Mouse (Mus musculus): ENCODE data around the gene Gm42742.

Gene Gm42742

DNA sequence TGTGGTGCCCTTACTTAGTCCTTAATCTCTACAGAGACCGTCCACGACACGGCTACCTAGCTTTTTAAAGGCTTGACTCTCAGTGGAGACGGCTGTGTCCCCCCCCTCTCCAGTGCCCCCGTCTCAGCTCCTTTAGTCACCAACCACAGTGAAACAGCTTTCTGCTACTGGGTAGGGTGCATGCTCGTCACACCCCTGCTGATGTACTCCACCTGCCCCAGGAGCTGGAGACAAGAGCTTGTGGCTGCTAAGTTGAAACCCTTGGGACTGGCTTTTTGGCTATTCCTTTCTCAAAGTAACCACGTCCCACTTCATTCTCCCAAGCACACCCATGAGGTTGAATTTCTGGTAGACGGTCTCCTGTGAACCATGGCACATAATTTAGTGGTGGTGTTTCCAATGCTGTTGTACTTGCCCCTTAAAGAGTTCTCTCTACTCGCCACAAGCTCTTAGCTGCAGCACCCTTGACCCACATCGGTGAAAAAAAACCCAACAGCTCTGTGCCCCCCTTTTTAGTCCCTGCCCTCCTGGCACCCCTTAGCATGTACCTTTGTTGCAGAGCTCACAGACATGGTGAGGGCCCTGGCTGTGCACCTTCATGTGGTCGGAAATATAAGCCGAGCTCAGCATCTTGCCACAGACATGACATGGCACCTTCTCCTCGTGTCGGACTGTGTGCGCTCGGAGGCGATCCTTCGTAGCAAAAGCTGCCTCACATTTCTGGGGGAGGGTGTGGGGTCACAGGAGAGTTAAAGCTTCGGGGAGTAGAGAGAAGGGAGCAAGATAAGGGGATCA is 3.2 kb upstream of the Gm42742 start:
- CTCF ChIA-PET: interaction anchor here in 2 of 4 experiments (0.7 to 4.5 kb wide), 4 partner anchors 8 to 262 kb away, joined by 3 to 44 read pairs (median 6); partner anchors contain the start of genes Pagr1a (in 1 of the 2) and Pagr1b (in 1 of the 2)
- POLR2A ChIA-PET: interaction anchor here in 3 of 4 experiments (0.5 to 7.5 kb wide), 33 partner anchors 9 to 242 kb away, joined by 3 to 280 read pairs (median 4); partner anchors contain the start of genes Kif22 (in 3 of the 3), Fam57b (in 2 of the 3), Mvp (in 2 of the 3) and Pagr1a (in 2 of the 3)

DNA sequence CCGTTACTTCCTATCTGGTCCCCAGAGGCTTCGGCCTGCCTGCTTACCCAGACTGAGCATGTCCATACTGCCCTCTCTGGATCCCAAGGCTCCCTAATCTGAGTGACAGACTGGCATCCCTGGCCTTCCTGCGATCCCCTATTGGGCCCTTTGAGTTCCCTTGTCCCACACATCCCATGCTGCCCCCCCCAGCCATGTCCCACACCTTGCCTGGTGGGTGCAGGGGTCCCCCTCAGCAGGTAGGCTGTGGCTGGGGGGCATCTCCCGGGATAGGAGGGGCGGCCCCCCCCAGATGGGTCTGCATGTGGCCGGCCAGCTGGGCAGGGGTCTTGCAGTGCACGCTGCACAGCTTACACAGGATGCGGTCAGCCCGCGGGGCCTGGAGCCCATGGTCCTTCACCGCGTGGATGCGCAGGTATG is 2.4 kb upstream of the Gm42742 start:
- ChIA-PET POLR2A (interaction anchor here in 2 of 4 experiments (0.7 to 7.5 kb wide), 13 partner anchors 8 to 238 kb away, joined by 3 to 280 read pairs (median 14); partner anchors contain the start of genes Fam57b (in 2 of the 2), Kif22 (in 2 of the 2), Mvp (in 2 of the 2) and Pagr1a (in 2 of the 2)), CTCF (interaction anchor here in 2 of 4 experiments (0.5 to 0.6 kb wide), 2 partner anchors 60 to 80 kb away, joined by 4 read pairs; no protein-coding TSS in a partner anchor)

DNA sequence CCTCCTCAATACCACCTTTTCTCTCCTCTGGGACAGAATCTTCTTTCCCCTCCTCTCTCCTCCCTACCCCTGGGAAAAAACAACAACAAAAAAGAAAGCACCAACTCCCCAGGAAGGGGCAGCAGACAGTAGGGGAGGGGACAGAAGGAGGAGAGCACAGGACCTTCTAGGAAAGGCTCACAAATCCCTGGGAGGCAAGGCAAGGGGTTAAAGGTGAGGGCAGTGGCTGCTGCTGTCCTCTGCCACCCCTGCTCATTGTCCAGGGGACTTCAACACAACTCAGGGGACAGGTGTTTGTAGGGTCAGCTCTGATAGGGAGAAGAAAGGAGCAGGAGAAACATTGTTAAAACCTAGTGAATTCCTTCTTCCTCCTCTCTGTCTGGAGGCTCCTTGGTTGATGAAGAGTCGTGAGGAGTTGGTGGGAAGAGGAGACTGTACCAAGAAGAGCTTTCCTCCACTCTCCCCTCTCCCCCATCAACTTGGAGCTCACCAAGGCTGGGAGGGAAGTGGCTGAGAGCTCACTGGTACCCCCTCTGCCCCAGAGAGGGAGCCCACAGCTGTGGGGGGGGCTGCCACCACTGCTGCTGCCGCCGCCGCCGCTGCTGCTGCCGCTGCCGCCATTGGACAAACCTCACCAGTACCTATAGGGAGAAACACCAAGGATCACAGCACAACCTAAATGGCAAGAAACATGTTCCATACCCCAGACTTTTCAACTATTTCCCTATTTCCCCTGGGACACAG is 1.8 kb upstream of the Gm42742 start:
- ChIA-PET CTCF (interaction anchor here in 2 of 4 experiments (0.5 to 0.6 kb wide), 2 partner anchors 61 to 81 kb away, joined by 4 read pairs; no protein-coding TSS in a partner anchor), POLR2A (interaction anchor here in 3 of 4 experiments (1.0 to 7.5 kb wide), 12 partner anchors 8 to 229 kb away, joined by 3 to 280 read pairs (median 4); partner anchors contain the start of genes Mvp (in 2 of the 3), Pagr1a (in 2 of the 3) and Pagr1b (in 2 of the 3))

DNA sequence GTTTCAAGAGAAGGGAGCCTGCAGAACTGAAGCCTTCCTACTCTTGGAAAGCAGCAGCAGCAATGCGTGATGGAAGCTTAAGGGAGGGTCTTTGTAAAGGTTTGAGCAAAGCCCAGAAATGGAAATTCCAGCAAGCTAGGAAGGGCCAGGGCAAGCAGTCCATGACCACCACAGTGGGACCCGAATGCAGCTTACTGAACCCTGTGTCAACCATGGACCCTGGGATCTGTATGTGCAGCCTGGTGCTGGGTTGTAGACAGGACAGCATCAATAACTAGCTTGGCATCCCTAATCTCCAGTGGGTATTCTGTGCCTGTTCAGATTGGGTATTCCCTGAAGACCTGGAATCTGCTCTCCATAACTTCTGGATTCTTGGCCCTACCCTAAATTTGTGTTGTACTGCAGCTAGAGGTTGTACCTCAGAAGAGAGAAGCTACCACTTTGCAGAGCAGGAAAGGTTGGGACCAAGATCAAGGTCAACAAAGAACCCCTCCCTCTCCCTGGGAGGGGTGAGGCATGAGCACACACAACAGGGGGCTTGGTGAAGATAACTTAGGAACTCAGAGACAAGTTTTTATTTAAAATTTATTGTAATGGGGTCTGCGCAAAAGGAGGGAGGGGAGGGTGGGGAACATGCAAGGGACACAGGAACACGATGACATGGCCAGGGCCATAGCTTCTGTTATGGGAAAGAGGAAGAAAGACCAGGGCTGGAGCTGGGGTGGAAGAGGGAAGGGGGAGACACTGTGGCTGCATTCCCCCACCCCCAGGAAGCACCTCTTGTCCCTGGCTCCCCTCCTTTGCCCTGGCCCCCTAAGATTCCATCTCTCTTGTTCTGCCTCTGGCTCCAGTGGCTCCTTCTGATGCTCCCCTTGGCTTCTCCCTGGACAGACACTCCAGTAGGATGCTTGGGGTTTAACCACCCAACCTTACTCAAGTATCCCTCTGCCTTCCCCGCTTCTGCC is 948 bp upstream of the Gm42742 start:
- CTCF ChIA-PET: interaction anchor here in 1 of 4 experiments (0.8 kb wide), 1 partner anchor 329 kb away, joined by 3 read pairs; no protein-coding TSS in a partner anchor
- POLR2A ChIA-PET: interaction anchor here in 3 of 4 experiments (0.7 to 7.5 kb wide), 25 partner anchors 8 to 235 kb away, joined by 3 to 280 read pairs (median 4); partner anchors contain the start of genes AI467606 (in 1 of the 3), Cd2bp2 (in 1 of the 3), Fam57b (in 1 of the 3) and Hirip3 (in 1 of the 3)

DNA sequence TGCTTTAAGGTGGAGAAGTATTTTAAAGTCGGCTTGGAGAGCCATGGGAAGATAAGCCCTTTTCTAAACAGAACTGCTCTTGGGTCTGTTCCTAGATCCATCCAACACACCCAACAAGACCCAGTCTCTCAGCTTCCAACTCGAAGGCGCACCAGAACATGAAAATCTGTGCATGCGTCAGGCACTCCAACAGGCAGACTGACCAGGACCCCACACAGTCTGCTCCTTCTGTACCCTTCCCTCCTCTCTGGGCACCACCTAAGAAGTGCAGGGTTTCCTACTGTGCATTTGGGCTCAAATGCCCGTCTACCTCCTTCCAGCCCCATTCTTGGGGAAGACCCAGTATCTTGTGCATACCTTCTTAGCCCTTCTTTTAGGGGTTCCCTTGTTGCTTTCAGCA is 406 bp downstream of the Gm42742 start:
- ChIA-PET CTCF (interaction anchor here in 1 of 4 experiments (0.5 to 1.6 kb wide), 2 partner anchors 11 to 58 kb away, joined by 3 read pairs; no protein-coding TSS in a partner anchor), POLR2A (interaction anchor here in 3 of 4 experiments (1.1 to 3.1 kb wide), 8 partner anchors 9 to 222 kb away, joined by 3 to 15 read pairs (median 10); partner anchors contain the start of genes AI467606 (in 1 of the 3), Fam57b (in 1 of the 3) and Kif22 (in 1 of the 3))

DNA sequence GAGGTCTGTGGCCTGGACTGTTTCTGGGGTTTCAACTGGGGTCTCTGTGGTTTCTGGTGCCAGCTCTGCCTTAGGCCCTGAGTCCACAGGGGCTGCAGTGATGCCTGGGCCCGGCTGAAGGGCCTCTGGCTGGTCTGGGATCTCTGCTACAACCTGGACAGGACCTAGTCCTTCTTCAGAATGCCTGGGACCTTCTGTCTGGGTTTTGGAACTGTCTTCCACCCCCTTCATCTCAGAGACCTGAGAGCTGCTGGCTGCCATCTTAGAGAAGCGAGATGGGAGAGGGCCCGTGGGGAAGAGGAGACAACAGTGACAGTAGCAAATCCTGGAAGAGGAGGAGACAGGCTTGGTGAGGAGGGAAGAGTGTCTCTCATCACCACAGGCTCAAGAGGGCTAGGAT is 866 bp downstream of the Gm42742 start:
- ChIA-PET CTCF (interaction anchor here in 1 of 4 experiments (1.6 kb wide), 1 partner anchor 11 kb away, joined by 3 read pairs; no protein-coding TSS in a partner anchor), POLR2A (interaction anchor here in 2 of 4 experiments (1.2 to 3.1 kb wide), 4 partner anchors 11 to 222 kb away, joined by 4 to 15 read pairs (median 10); partner anchors contain the start of genes Fam57b (in 1 of the 2) and Kif22 (in 1 of the 2))

DNA sequence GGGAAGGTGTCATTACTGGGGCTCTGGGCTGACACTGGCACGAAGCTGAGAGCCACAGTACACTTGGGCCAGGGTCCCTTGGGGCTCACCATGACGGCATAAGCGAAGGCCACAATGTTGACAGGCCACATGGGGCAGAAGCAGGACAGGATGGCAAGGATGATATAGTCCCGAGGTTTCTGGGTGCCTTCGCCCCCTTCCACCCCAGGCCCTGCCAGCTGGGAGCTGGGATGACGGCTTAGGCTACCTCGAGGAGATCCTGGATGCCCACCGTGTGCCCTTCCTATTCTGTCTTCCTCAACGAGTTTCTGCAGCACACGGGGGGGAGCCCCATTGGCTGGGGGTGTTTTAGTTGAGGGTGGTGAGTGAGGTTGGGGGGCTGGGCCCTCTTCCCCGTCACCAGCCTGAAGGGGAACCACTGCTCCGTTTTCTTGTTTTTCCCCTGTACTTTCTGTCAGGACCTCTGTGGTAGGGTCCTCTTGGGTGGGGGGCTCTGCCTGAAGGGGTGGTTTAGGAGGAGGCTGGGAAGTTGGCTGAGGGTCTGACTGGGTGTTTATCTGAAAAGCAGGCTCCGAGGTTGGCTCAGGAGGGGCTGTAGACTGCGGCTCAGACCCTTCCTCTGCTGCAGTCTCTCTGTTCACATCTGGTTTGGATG is 1.5 kb downstream of the Gm42742 start:
- POLR2A ChIA-PET: interaction anchor here in 3 of 4 experiments (0.6 to 3.1 kb wide), 5 partner anchors 11 to 71 kb away, joined by 3 to 10 read pairs (median 4); partner anchors contain the start of gene Kif22 (in 1 of the 3)
- CTCF ChIA-PET: interaction anchor here in 1 of 4 experiments (1.6 kb wide), 1 partner anchor 10 kb away, joined by 3 read pairs; no protein-coding TSS in a partner anchor

DNA sequence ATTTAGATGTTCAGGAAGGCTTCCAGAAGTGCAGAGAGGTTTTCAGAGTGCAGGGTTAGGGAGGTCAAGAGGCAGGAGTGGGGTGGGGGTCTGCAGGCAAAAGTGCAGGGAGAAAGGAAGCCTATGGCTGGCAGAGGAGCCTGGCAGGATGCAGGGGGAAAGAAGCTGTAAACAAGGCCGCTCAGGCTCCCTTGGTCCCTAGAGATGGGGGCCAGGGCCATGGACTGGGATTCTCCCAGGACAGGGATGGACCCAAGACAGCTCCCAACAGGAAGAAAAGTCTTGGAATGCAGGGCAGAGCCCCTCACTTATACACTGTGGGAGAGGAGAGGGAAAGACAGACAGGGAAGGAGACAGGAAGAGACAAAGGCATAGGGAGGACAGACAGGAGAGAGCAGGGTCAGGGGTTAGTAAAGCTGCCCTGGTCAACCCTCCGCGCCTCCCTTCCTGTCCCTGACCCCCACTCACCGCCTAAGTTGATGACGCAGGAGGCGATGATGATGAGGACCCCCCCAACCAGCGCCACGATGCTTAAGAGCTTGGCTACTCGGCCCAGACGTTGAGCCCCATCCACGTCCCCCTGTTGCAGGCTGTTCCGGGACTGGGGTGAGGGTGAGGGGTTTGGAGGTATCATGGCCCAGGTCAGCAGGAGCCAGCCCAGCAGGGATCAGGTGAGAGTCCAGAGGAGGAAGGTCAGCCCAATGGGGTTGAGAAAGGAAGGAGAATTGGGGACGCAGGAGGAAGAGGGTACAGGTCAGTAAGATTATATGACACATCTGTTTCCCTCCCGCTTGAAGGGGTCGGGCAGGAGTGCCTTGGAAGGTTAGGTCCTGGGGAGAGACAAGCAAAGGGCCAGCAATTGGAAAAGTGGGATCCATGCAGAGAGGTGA is 2.2 kb downstream of the Gm42742 start:
- CTCF ChIA-PET: no interaction called here
- POLR2A ChIA-PET: interaction anchor here in 3 of 4 experiments (0.6 to 13.6 kb wide), 7 partner anchors 6 to 172 kb away, joined by 3 to 280 read pairs (median 6); partner anchors contain the start of genes Maz (in 3 of the 3) and Prrt2 (in 1 of the 3)

DNA sequence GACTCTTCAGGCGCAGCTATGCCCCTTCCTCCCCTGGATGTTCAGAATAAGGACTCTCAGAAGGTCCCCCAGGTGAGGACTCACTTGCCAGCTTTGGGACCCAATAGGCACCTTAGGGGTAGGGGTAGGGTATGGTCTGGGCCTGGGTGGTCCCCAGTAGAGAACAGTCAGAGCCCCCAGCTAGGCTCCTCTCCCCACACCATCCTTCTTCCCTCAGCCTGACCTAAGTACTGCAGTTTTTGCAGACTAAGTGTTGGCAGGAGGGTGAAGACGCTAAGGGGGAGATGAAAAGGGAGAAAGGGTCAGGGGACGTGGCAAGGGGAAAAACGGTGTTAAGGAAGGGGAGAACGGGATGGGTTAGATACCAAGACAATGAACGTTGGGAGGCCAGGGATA is 2.9 kb downstream of the Gm42742 start:
- POLR2A ChIA-PET: interaction anchor here (0.6 to 13.6 kb wide), 22 partner anchors 7 to 1561 kb away, joined by 3 to 280 read pairs (median 4); partner anchors contain the start of genes Maz (in 4 of the 4), Cd2bp2 (in 1 of the 4), Fam57b (in 1 of the 4) and Kat8 (in 1 of the 4)
- CTCF ChIA-PET: interaction anchor here in 3 of 4 experiments (0.7 to 3.0 kb wide), 9 partner anchors 8 to 543 kb away, joined by 3 to 44 read pairs (median 4); partner anchors contain the start of genes Maz (in 1 of the 3) and Sh2b1 (in 1 of the 3)

DNA sequence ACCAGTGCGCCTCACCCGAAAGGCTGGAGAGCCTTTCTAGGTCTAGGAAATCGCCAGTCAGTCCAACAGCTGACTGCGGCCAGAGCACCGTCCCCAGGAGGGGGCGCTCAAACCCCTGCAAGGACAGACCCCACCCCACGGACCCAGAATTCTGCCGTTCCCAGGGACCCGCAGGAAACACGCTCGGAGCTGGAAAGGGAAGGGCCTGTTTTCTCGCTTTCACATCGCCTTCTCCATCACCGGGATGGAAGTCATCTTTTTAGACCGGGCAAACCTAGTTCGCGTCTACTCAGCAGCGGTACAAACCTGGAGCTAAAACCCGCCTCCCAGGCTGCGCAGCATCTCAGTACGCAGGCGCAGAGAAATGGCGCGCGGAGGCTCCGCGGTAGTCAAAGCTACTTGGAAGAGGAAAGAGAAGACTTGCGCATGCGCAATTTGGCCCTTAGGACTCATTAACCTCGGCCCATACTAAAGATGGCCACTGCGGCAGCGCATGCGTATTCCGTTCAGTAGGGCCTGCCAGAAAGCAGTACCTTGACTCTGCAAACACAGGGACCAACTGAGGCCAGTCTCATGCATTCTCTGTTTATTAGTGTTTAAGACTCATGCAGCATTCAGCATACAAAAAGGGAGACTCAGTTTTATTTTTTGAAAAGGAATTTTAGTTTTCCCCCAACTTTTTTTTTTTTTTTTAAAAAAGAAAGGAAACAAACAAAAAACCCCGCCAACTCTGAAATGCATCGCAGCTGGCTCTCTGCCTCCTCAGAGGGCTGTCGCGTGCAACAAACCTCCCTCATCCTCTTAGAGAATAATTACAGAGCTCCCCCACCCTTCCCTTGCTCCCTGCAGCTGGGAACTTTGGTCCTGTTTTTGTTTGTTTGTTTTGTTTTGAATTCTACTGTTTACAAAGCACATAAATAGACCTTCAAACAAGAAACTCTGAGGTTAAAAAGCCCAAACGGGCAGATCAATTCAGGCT is 3.6 kb downstream of the Gm42742 start, which contains the start of gene Pagr1a:
TSS of gene Pagr1a (minus strand) at position 382 of the 979 bp plus-strand sequence.
- CTCF ChIA-PET: interaction anchor here (0.6 to 3.0 kb wide), 46 partner anchors 8 to 589 kb away, joined by 3 to 44 read pairs (median 4); partner anchors contain the start of genes Maz (in 4 of the 4), Kif22 (in 2 of the 4), AI467606 (in 1 of the 4) and Sh2b1 (in 1 of the 4)
- POLR2A ChIA-PET: interaction anchor here (0.6 to 13.6 kb wide), 78 partner anchors 7 to 1561 kb away, joined by 3 to 280 read pairs (median 4); partner anchors contain the start of genes Maz (in 4 of the 4), Kif22 (in 3 of the 4), Hirip3 (in 2 of the 4) and Ino80e (in 2 of the 4)

DNA sequence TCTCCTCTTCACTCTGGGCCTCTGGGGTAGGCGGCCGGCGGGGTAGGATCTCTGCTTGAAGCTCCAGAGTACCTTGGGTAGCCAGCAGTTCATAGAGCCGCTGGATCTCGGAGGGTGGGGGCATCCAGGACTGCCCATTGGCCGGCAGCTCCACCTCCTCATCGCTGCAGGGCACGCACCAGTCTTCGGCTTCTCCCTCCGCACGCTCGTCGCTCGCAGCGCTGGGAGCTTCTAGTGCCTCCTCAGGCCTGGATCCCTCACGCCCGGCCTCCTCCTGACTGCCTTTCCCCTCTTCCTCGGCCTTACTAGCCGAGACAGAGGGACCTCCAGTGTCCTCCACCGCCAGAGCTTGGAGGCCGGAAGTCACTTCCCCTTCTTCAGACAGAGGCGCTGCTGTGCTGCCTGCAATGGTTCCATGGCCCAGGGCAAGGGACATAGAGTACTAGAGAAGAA is 4.4 kb downstream of the Gm42742 start:
- POLR2A ChIA-PET: interaction anchor here (0.6 to 13.6 kb wide), 62 partner anchors 8 to 721 kb away, joined by 3 to 280 read pairs (median 5); partner anchors contain the start of genes Maz (in 4 of the 4), Kif22 (in 3 of the 4), Asphd1 (in 2 of the 4) and Hirip3 (in 2 of the 4)
- CTCF ChIA-PET: interaction anchor here (0.6 to 3.0 kb wide), 34 partner anchors 8 to 542 kb away, joined by 3 to 44 read pairs (median 4); partner anchors contain the start of genes Maz (in 3 of the 4), Kif22 (in 2 of the 4), AI467606 (in 1 of the 4) and Sh2b1 (in 1 of the 4)

DNA sequence TGATC is 4.6 kb downstream of the Gm42742 start, which contains the start of gene Pagr1b:
TSS of gene Pagr1b (minus strand) at position 4 of the 5 bp plus-strand sequence.
- ChIA-PET POLR2A (interaction anchor here (1.0 to 13.6 kb wide), 29 partner anchors 8 to 514 kb away, joined by 3 to 280 read pairs (median 7); partner anchors contain the start of genes Maz (in 4 of the 4), 4930451I11Rik (in 1 of the 4), Asphd1 (in 1 of the 4) and Fam57b (in 1 of the 4)), CTCF (interaction anchor here (0.6 to 3.0 kb wide), 17 partner anchors 8 to 131 kb away, joined by 3 to 44 read pairs (median 6); partner anchors contain the start of genes Maz (in 2 of the 4), AI467606 (in 1 of the 4) and Kif22 (in 1 of the 4))

DNA sequence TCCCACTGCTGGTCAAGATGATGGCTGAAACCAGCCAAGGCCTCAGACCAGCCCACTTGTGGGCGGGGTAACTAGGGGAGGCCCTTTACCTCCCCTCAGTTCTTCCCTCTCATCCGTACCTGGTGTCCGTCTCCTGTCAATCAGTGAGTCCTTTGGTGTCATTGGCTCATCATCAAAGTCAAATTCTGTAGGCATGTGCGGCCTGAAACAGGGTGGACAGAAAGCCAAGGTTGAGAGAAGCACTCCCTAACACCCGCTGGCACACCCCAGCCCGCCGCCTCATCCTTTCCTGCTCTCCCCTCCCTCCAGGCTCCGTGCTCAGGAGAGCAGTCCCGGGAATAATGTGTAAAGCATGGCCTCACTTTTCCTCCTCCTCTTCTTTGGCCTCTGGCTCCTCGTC is 4.8 kb downstream of the Gm42742 start:
- ChIA-PET POLR2A (interaction anchor here (0.5 to 13.6 kb wide), 33 partner anchors 8 to 514 kb away, joined by 3 to 280 read pairs (median 6); partner anchors contain the start of genes Maz (in 4 of the 4), 4930451I11Rik (in 1 of the 4), Asphd1 (in 1 of the 4) and Fam57b (in 1 of the 4)), CTCF (interaction anchor here (0.6 to 3.0 kb wide), 17 partner anchors 7 to 131 kb away, joined by 3 to 44 read pairs (median 6); partner anchors contain the start of genes Maz (in 2 of the 4), AI467606 (in 1 of the 4) and Kif22 (in 1 of the 4))

Measured in embryonic stem cell, embryonic (primary cell).